Mouse (Mus musculus) adipocyte (in vitro differentiated cells): ENCODE data around the gene Fbxl8.
"Not testable (repeated sequence)": the region's sequence is repeated elsewhere in the genome, so short reads cannot be mapped to it uniquely, and the experiment has no call there.

Experiments
- DNase-seq: peaks from one replicate; pipeline ENCODE4 v3.0.0-alpha.2; 2016; ENCODE audit warnings: low spot score

Fbxl8 gene

DNA sequence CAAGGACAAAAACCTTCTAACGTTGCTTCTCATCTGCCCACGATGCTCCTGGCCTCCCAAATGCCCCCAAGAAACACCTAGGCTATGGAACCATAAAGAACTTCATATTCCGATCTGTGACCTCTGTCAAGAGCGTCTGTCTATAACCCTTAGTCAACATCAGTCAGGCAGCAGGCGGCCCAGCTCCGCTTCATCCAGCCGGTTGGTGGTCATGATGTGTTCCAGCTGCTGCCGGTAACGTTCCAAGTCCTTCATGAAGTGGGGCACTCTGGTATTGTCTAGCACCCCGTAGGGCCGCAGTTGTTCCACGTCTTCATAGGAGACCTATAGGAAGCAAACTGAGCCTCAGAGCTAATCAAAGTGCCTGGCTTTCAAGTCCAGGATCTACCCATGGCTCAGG is 17.4 kb downstream of the Fbxl8 start:
- DNase-seq = no peak

- DNase-seq = no peak
These were observed 17.8 kb downstream of the Fbxl8 start for GRCm38 (mm10) chr8:105282239-105282638.

DNA sequence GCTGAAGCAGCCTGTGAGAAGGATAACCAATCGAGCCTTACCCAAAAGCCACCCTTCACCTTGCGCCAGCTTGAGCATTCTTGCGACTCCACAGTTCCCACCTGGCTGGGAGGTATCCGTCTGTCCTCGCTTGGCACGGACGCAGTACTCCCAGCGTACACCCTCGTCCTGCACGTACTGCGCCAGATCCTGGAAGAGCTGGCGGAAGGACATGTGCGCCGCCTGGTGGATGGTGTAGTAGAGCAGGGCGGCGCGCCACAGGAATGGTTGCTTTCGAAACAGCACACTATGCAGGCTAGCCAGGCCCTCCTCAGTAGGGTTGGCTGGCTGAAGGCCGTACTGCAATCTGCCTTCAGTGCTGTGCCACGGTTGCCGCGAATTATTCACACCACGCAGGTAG is 18.6 kb downstream of the Fbxl8 start:
- no peak for DNase-seq

GRCm38 (mm10) chr8:105285514-105285913 is 21.1 kb downstream of the Fbxl8 start:
- no peak for DNase-seq

- DNase-seq = no peak
These were observed 22.5 kb downstream of the Fbxl8 start for GRCm38 (mm10) chr8:105286907-105287306.

GRCm38 (mm10) chr8:105288231-105288630 is 23.8 kb downstream of the Fbxl8 start:
- DNase-seq = no peak

DNA sequence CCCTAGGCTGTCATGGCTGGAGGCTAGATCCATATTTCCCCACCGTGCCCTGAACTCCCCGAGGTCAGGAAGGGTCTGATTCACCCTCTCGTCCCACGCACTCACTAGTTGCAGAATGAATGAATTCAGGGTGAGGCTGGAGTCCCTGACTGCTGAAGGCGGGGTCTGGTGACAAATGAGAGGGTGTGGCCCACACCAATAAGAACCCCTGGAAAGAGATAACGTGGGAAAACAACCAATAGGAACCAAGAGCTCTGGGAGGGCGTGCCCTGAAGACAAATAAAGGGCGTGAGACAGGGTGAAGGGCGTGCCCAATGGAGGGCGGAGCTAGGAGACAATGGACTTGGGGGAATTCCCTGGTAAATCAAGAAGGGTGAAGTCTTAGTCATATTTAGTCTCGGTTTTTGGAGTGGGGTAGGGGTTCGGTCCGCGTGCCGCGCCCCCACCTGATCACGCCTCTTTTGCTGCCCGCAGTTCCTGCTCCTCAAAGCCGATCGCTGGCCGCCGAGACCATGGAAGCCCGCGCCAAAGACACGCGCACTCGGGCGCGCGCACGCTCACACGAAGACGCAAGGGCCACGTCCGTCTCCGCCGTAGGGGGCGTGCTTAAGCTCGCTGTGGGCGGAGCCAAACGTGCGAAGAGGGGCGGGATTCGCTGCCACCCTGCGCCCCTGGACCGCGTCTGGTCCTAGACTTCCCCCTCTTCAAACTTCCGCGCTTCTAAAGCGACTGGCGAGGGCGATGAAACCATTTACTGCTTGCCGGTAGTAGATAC is 24.7 kb downstream of the Fbxl8 start:
- DNase-seq = peak; percentile 98

DNA sequence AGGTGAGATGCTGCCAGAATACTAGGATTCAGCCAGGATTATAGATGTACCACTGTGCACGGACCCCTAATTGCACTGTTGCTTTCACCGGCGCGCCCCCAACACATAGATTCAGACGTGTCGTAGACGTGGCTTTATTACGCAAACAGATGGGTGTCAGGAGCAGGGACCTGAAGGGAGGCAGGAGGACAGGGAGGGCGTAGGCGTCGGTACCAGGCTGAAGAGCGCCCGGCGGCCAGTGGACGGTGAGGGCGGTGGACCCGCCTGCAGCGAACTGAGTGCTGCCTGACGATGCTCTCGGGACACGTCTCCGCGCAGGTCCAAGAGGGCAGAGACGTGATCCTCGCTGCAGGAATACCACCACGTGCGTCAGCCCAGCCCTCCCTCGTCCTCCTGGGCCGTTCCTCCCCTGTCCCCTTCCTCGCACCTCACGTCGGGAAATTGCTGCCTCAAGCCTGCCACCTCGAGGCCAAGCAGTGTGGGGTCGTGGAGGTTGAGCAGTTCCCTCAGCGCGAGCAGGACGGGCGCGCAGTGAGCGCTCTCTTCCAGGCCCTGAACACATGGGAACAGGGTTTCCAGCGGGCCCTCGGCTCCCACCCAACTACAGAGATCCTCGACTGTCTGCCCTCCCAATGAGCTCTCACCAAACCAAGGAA is 25.5 kb downstream of the Fbxl8 start, which contains the start of gene 4931428F04Rik:
TSS of gene 4931428F04Rik (minus strand) at position 60 of the 656 bp plus-strand sequence.
- no peak for DNase-seq

DNA sequence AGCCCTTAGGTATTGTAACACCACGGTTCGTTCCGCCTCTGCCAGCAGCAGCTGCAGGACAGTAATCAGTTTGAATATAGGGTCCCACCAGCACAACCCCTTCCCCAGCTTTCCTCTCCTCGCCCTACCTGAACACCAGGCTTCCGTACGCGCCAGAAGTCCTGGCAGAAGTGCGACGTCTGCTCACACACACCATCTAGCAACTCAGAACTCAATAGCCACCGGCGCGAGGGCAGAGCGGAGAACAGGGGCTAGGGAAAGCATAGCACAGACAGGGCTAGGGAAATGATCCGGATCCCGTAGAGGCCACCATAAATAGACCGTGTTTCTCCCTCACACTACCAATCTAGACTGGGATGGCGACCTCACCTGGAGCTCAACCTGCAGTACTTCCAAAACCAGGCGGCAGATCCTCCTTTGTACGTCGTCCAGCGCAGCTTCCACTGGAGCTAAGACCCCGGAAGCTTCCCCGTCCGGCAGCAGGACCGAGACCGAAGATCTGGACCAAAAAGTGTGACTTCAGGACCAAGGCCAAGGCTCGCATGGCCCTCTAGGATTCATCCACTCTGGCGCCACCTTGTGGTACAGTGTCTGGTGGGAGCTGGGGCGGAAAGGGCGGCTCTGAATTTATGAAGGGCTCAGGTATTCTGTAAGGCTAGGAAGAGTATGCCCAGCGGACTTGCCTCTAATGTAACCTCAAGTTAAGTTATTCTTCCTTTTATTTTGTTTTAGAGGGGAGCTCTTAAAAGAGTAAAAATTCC is 26.3 kb downstream of the Fbxl8 start:
- peak; percentile 95 for DNase-seq

DNA sequence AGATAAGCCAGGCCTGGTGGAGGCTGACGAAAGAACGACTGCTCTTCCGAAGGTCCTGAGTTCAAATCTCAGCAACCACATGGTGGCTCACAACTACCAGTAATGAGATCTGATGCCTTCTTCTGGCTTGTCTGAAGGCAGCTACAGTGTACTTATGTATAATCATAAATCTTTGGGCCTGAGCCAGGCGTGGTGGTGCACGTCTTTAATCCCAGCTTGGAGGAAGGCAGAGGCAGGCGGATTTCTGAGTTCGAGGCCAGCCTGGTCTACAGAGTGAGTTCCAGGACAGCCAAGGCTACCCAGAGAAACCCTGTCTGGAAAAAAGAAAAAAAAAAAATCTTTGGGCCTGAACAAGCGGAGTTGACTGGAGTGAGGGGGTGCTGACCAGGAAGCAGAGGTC is 26.9 kb downstream of the Fbxl8 start:
- DNase-seq = not testable (repeated sequence)

DNA sequence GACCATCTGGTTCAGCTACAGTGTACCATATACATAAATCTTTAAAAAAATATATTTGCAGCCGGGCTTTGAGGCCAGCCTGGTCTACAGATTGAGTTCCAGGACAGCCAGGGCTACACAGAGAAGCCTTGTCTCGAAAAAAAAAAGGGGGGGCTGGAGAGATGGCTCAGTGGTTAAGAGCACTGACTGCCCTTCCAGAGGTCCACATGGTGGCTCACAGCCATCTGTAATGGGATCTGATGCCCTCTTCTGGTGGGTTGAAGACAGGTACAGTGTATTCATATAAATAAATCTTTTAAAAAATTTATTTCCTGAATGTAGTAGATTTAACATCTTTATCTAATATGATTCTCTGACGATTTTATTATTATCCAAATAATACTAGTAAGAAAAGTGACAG is 27.4 kb downstream of the Fbxl8 start:
- not testable (repeated sequence) for DNase-seq

DNA sequence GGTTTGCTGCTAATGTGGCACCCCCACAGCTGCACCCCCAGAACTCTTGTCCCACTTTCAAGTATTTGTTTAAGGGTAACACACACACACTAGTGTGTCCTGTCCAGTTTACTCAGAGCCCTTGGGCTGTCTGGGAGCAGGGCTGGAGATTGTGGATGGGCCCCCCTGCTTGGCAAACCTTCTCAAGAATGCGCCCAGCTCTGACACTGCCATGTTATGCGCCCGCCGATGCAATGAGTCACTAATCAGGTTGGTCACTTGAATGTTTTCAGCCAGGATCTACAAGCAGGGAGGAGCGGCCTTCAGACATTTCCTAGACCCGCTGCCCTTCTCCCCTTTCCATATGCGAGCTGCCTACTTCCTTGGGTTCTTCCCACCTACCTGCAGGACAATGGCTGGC is 28.0 kb downstream of the Fbxl8 start:
- DNase-seq = no peak

DNA sequence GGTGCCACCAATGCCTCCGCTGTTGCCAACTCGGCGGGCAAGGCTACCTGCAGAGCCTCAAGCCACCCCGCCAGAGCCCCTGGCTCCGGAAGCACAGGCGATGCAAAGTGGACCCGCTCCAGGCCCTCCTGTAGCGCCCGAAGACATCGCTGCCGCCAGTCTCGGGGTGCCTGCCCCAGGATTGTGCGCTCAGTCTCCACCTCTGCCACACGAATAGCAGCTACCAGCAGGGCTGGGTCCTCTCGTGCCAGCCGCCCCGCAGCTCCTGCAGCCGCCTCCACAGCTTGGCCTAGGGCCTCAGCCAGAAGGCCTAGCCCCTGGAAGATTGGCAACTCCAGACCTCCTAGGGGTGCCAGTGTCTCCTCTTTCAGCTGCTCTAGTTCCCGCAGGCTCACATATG is 29.0 kb downstream of the Fbxl8 start:
- DNase-seq = no peak

DNA sequence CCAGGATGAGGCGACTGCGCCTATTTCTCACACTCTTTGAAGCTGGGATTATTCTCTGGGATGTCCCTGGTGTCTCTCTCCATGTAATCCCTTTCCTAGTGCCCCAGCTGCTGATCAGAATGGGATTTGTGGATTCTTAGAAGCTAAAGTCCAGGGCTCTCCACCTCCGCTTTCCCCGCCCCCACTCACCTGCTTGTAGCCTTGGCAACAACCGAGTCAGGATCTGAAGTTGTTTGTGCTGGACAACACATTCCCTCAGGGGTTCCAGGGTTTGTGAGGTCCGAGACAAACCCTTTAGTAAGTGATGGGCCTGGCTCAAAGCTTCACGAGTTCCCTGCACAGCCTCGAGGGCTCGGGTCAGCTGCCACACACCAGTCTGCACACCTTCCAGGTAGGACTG is 30.3 kb downstream of the Fbxl8 start:
- DNase-seq = no peak

DNA sequence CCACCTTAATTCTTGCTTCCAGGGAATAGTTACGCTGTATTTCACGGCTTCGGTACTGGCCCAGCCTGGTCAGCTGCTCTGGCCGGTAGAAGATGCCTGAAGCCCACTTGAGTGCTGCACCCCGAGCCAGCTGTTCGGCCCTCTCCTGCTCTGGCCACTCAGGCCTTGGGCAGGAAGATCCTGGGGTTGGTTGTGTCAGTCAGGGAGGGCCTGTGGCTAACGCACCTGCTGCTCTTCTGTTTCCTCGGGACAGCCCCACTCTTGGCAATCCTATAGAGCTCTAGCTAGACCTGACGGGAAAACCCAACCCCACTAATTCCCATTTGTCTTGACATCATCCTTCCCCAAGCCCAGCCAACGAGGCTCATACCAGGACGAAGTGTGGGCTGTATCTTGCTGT is 30.8 kb downstream of the Fbxl8 start:
- DNase-seq = no peak

GRCm38 (mm10) chr8:105295895-105296573 is 31.6 kb downstream of the Fbxl8 start, which contains the start of gene Exoc3l:
TSS of gene Exoc3l (minus strand) at chr8:105296101.
- DNase-seq = no peak

GRCm38 (mm10) chr8:105297511-105298192 is 33.2 kb downstream of the Fbxl8 start, which contains the start of gene E2f4:
TSS of gene E2f4 (plus strand) at chr8:105297663.
- peak; percentile 95 for DNase-seq

DNA sequence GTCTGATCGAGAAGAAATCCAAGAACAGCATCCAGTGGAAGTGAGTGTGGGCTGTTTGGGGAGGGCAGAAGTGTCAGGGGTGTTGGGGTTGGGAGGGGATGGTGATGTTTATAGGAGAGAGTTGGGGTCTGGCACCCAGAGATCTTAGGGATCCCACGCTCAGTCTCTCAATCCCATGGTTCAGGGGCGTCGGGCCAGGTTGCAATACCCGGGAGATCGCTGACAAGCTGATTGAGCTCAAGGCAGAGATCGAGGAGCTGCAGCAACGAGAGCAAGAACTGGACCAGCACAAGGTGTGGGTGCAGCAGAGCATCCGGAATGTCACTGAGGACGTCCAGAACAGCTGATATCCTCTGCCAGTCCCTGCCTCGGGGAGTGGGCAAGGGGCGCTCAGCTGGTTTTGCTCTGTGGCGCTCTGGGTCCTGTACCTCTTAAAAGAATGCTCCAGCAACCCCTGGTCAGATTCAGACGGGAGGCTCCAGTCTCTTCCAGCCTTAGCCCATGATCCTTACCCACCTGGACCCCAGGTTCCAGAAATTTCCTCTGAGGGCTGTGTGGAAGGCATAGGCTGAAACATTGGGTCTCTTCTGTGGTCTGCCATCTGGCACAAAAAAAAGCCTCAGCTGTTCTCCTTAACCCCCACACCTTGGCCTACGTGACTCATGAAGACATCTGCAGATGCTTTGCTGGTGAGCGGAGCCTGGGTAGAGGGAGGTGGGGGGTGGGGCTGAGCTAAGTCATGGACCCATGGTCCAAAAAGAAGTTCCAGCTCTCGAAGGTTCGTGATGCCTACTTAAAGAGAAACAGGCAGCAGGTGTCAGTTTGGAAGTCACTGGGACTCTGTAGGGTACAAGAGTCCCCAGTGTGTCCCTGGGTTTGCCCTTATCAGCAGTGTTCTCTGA is 34.2 kb downstream of the Fbxl8 start:
- DNase-seq = no peak

- no peak for DNase-seq
These were observed 35.5 kb downstream of the Fbxl8 start for GRCm38 (mm10) chr8:105299962-105300361.

DNA sequence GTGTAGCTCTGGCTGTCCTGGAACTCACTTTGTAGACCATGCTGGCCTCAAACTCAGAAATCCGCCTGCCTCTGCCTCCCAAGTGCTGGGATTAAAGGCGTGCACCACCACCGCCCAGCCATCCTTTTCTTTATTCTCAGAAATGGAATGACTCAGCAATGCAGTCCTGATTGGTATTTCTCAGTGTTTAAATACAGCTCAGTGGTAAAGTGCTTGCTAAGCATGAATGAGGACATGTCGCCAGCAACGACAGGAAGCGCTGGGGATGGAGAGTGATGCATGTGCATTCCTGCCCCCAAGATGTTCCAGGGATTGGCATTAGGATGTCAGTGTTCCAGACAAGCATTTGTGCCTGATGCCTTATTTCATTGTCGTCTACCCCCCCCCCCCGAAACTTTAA is 38.9 kb downstream of the Fbxl8 start:
- DNase-seq = no peak
